Mouse (Mus musculus): Measurements from ENCODE around the gene Hdgfl2. TPM values are rescaled to one million over a fixed set of nuclear protein-coding genes. Genes with fewer than 3 reads are reported as not detected.

Hdgfl2 gene
- polyA plus RNA-seq, 1 experiment from 2014 or later = 37.2 TPM

- WGBS (ENCODE audit: insufficient replicate concordance) = 29% methylated on average over 12 of the region's 12 CpGs
- Histone ChIP-seq H3K36me3 (ENCODE audit: control insufficient read depth, insufficient read depth) (no peaks in the 10 kb centered on the region), H3K9ac (ENCODE audit: low read depth, low read length) (no peak overlapping the region), H3K9me3 (replicated peaks; ENCODE audit: control insufficient read depth, low read length) (no peaks in the 10 kb centered on the region; the same call in 1 of the 2 replicates), H3K4me3 (ENCODE audit: low read depth, low read length) (no peak overlapping the region), H3K27me3 (ENCODE audit: control insufficient read depth, insufficient read depth, low read depth, low read length) (peaks cover 39% of the 10 kb centered on the region), H3K4me2 (ENCODE audit: low read depth, low read length) (peak overlapping the region; percentile 36; the same call in 1 of the 2 replicates), H3K4me1 (ENCODE audit: control insufficient read depth, low read depth, low read length) (peaks cover 9% of the 10 kb centered on the region), H3K27ac (ENCODE audit: low read length) (no peak overlapping the region)
- ATAC-seq (ENCODE audit: low read depth) = peak; percentile 22; the same call in 1 of the 2 replicates
Measured at GRCm38 (mm10) chr17:56119431-56119830, 40.0 kb downstream of the Hdgfl2 start.

GRCm38 (mm10) chr17:56119981-56120880 is 40.8 kb downstream of the Hdgfl2 start:
- no peaks in the 10 kb centered on the region; the same call in 1 of the 2 replicates for H3K9me3 ChIP-seq (replicated peaks; ENCODE audit: control insufficient read depth, low read length)
- H3K4me1 ChIP-seq (ENCODE audit: control insufficient read depth, low read depth, low read length) = peaks cover 9% of the 10 kb centered on the region
- H3K27me3 ChIP-seq (ENCODE audit: control insufficient read depth, insufficient read depth, low read depth, low read length) = peaks cover 39% of the 10 kb centered on the region
- ATAC-seq (ENCODE audit: low read depth) = peak; percentile 45
- 7% methylated on average over 64 of the region's 66 CpGs for WGBS (ENCODE audit: insufficient replicate concordance)
- H3K4me2 ChIP-seq (ENCODE audit: low read depth, low read length) = peak overlapping the region; percentile 36
- no peaks in the 10 kb centered on the region for H3K36me3 ChIP-seq (ENCODE audit: control insufficient read depth, insufficient read depth)
- H3K27ac ChIP-seq (ENCODE audit: low read length) = no peak overlapping the region
- H3K9ac ChIP-seq (ENCODE audit: low read depth, low read length) = no peak overlapping the region; the same call in 1 of the 2 replicates
- peak overlapping the region; percentile 40 for H3K4me3 ChIP-seq (ENCODE audit: low read depth, low read length)

DNA sequence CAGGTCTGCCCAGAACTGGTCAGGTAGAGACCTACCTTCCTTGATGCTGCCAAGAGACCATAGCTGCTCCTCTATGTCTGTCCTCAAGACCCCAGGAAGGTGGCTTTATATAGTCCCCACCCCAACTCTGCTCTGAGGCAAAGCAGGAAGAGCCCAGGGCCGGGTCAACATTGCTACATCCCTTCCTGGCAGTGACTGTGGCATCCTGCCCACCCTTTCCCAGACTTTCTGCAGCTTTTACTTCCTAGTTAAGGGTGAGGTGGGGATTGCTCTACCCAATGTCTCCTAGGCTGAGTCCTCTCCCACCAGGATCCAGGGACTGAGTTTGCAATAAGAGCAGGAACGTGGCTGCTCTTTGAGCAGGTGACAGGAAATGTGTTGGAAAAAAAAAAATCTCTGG is 42.4 kb downstream of the Hdgfl2 start, which contains the start of gene Lrg1:
Lrg1 (minus strand) TSS at position 176 of the 400 bp plus-strand sequence.
- no peak within 1 kb of the TSS for H3K4me2 ChIP-seq (ENCODE audit: low read depth, low read length)
- peaks cover 39% of the 10 kb centered on the region for H3K27me3 ChIP-seq (ENCODE audit: control insufficient read depth, insufficient read depth, low read depth, low read length)
- H3K27ac ChIP-seq (ENCODE audit: low read length) = no peak within 1 kb of the TSS
- ATAC-seq (ENCODE audit: low read depth) = no peak
- H3K9ac ChIP-seq (ENCODE audit: low read depth, low read length) = no peak within 1 kb of the TSS; the same call in 1 of the 2 replicates
- peaks cover 9% of the 10 kb centered on the region for H3K4me1 ChIP-seq (ENCODE audit: control insufficient read depth, low read depth, low read length)
- H3K4me3 ChIP-seq (ENCODE audit: low read depth, low read length) = no peak within 1 kb of the TSS; the same call in 1 of the 2 replicates
- WGBS (ENCODE audit: insufficient replicate concordance) = 26% methylated on average over 2 of the region's 2 CpGs
- no peaks in the 10 kb centered on the region for H3K36me3 ChIP-seq (ENCODE audit: control insufficient read depth, insufficient read depth)
- H3K9me3 ChIP-seq (replicated peaks; ENCODE audit: control insufficient read depth, low read length) = no peaks in the 10 kb centered on the region; the same call in 1 of the 2 replicates

DNA sequence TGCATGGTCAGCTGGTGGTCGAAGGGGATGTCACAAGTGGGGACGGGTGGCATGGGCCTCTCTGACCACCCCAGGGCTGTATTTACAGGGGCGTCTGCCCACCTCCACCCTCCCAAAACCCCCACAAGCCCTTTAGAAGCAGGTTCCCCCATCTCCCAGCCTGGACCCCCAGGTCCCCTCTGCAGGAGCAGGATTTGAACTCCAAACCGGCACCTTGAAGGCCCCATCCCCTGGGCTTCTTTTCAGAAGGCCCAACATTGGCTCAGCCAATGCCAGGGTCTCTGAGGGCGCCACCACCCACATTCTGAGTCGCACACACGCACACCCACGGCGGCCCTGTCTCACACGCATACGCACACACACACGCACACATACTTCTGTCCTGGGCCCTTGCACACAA is 43.7 kb downstream of the Hdgfl2 start:
- 77% methylated on average over 12 of the region's 12 CpGs for WGBS (ENCODE audit: insufficient replicate concordance)
- H3K4me3 ChIP-seq (ENCODE audit: low read depth, low read length) = no peak overlapping the region
- ATAC-seq (ENCODE audit: low read depth) = no peak
- peaks cover 5% of the 10 kb centered on the region for H3K4me1 ChIP-seq (ENCODE audit: control insufficient read depth, low read depth, low read length)
- H3K4me2 ChIP-seq (ENCODE audit: low read depth, low read length) = no peak overlapping the region
- no peaks in the 10 kb centered on the region; the same call in 1 of the 2 replicates for H3K9me3 ChIP-seq (replicated peaks; ENCODE audit: control insufficient read depth, low read length)
- peaks cover 39% of the 10 kb centered on the region for H3K27me3 ChIP-seq (ENCODE audit: control insufficient read depth, insufficient read depth, low read depth, low read length)
- no peaks in the 10 kb centered on the region for H3K36me3 ChIP-seq (ENCODE audit: control insufficient read depth, insufficient read depth)
- H3K9ac ChIP-seq (ENCODE audit: low read depth, low read length) = no peak overlapping the region
- H3K27ac ChIP-seq (ENCODE audit: low read length) = no peak overlapping the region

- Histone ChIP-seq H3K36me3 (ENCODE audit: control insufficient read depth, insufficient read depth) (no peaks in the 10 kb centered on the region), H3K9ac (ENCODE audit: low read depth, low read length) (no peak overlapping the region), H3K4me2 (ENCODE audit: low read depth, low read length) (peak overlapping the region; percentile 60), H3K4me3 (ENCODE audit: low read depth, low read length) (peak overlapping the region; percentile 37; the same call in 1 of the 2 replicates), H3K27me3 (ENCODE audit: control insufficient read depth, insufficient read depth, low read depth, low read length) (peaks cover 33% of the 10 kb centered on the region), H3K4me1 (ENCODE audit: control insufficient read depth, low read depth, low read length) (peaks cover 5% of the 10 kb centered on the region), H3K27ac (ENCODE audit: low read length) (no peak overlapping the region), H3K9me3 (replicated peaks; ENCODE audit: control insufficient read depth, low read length) (no peaks in the 10 kb centered on the region; the same call in 1 of the 2 replicates)
- WGBS (ENCODE audit: insufficient replicate concordance) = 65% methylated on average over 59 of the region's 59 CpGs
- ATAC-seq (ENCODE audit: low read depth) = no peak
Measured at GRCm38 (mm10) chr17:56123681-56124340, 44.4 kb downstream of the Hdgfl2 start.

GRCm38 (mm10) chr17:56124377-56125275 is 45.2 kb downstream of the Hdgfl2 start:
- no peak overlapping the region for H3K27ac ChIP-seq (ENCODE audit: low read length)
- H3K36me3 ChIP-seq (ENCODE audit: control insufficient read depth, insufficient read depth) = no peaks in the 10 kb centered on the region
- H3K9me3 ChIP-seq (replicated peaks; ENCODE audit: control insufficient read depth, low read length) = no peaks in the 10 kb centered on the region; the same call in 1 of the 2 replicates
- H3K4me2 ChIP-seq (ENCODE audit: low read depth, low read length) = peak overlapping the region; percentile 60
- ATAC-seq (ENCODE audit: low read depth) = no peak
- WGBS (ENCODE audit: insufficient replicate concordance) = 32% methylated on average over 59 of the region's 59 CpGs
- H3K4me1 ChIP-seq (ENCODE audit: control insufficient read depth, low read depth, low read length) = peaks cover 5% of the 10 kb centered on the region
- H3K9ac ChIP-seq (ENCODE audit: low read depth, low read length) = no peak overlapping the region; the same call in 1 of the 2 replicates
- peaks cover 28% of the 10 kb centered on the region for H3K27me3 ChIP-seq (ENCODE audit: control insufficient read depth, insufficient read depth, low read depth, low read length)
- peak overlapping the region; percentile 37 for H3K4me3 ChIP-seq (ENCODE audit: low read depth, low read length)

DNA sequence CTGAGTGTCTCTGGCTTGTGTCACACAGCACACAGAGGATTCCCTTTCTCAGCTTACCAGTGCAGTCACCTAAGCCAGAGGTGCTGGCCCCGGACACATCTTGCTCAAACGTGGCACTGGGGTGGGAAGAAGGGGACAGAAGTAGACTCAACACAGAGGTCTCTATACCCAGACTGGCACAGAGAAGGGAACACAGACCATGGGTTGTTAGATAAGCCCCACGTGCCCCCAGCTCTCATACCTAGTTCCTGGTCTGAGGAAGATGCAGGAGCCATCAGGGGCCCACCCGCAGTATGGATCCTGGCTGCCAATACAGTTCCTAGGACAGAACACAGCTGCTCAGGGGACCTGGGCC is 45.8 kb downstream of the Hdgfl2 start:
- Histone ChIP-seq H3K27me3 (ENCODE audit: control insufficient read depth, insufficient read depth, low read depth, low read length) (peaks cover 22% of the 10 kb centered on the region), H3K27ac (ENCODE audit: low read length) (no peak overlapping the region), H3K9me3 (replicated peaks; ENCODE audit: control insufficient read depth, low read length) (no peaks in the 10 kb centered on the region; the same call in 1 of the 2 replicates), H3K4me2 (ENCODE audit: low read depth, low read length) (no peak overlapping the region), H3K36me3 (ENCODE audit: control insufficient read depth, insufficient read depth) (no peaks in the 10 kb centered on the region), H3K4me1 (ENCODE audit: control insufficient read depth, low read depth, low read length) (no peaks in the 10 kb centered on the region; the same call in none of the 2 replicates), H3K4me3 (ENCODE audit: low read depth, low read length) (no peak overlapping the region), H3K9ac (ENCODE audit: low read depth, low read length) (no peak overlapping the region)
- no peak for ATAC-seq (ENCODE audit: low read depth)
- WGBS (ENCODE audit: insufficient replicate concordance) = 74% methylated on average over 4 of the region's 4 CpGs

- Histone ChIP-seq H3K27ac (ENCODE audit: low read length) (no peak overlapping the region), H3K4me3 (ENCODE audit: low read depth, low read length) (no peak overlapping the region), H3K27me3 (ENCODE audit: control insufficient read depth, insufficient read depth, low read depth, low read length) (peaks cover 13% of the 10 kb centered on the region), H3K4me2 (ENCODE audit: low read depth, low read length) (no peak overlapping the region), H3K9me3 (replicated peaks; ENCODE audit: control insufficient read depth, low read length) (no peaks in the 10 kb centered on the region; the same call in 1 of the 2 replicates), H3K36me3 (ENCODE audit: control insufficient read depth, insufficient read depth) (peaks cover 5% of the 10 kb centered on the region; the same call in 1 of the 2 replicates), H3K9ac (ENCODE audit: low read depth, low read length) (no peak overlapping the region), H3K4me1 (ENCODE audit: control insufficient read depth, low read depth, low read length) (no peaks in the 10 kb centered on the region; the same call in none of the 2 replicates)
- WGBS (ENCODE audit: insufficient replicate concordance) = 71% methylated on average over 11 of the region's 11 CpGs
- no peak for ATAC-seq (ENCODE audit: low read depth)
Measured at GRCm38 (mm10) chr17:56126175-56126574, 46.7 kb downstream of the Hdgfl2 start.
